Mouse (Mus musculus): ENCODE measurements around the gene Chsy1.

GRCm38 (mm10) chr7:66195881-66196280 is 86.6 kb downstream of the Chsy1 start:
- TF ChIP-seq CTCF (IDR thresholded peaks at IDR 0.05; ENCODE audit: insufficient read depth, low read depth, low read length) (no peak), POLR2A (IDR thresholded peaks at IDR 0.05; ENCODE audit: insufficient read depth, low read depth, low read length) (no peak)
